Comparison of ENCODE assay signal across 9 mouse cellular contexts in the genomic region with DNA sequence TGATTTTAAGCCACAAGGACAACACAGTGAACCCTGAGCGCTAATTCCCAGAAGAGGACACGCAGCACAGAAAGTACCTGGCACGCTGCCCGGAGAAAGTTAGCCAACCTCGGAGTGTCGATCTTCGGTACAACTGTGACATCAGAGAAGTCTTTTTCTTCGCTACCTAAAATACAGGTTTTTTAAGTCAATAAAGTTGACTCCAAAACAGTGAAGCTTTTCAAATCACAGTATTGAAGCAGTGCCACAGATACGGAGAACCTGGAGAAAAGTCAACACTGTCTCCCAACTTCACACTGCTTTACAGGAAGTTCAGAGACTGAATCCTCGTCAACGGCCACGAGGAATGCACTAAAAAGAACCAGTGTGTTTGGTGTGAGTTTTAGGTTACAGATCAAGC. TPM values are rescaled to one million over a fixed set of nuclear protein-coding genes. Genes with fewer than 3 reads are reported as not detected.
A peak's percentile ranks its signal among the peaks of the same experiment; 100 is the strongest.
DNase-seq lines count a peak whose midpoint lies in the region; ATAC-seq and TF ChIP-seq lines count a peak whose summit lies in the region.
"Had no signal": no experiment of that assay in that cellular context is flagged by ENCODE, and none has a peak within 500 bp of the region (broad histone marks: within the 10 kb centered on the region; RNA-seq: fewer than 3 reads in every experiment).

No protein-coding gene starts in this region.

- no peak overlapping the region for H3K9ac ChIP-seq in midbrain, embryonic 14.5 days (replicated peaks; ENCODE audit: low read length)
- no peak overlapping the region for H3K9ac ChIP-seq in midbrain, embryonic 15.5 days
- no peak overlapping the region for H3K9ac ChIP-seq in heart, postnatal 0 days (replicated peaks; ENCODE audit: low read depth, low read length)
- H3K9ac ChIP-seq in forebrain, embryonic 12.5 days: no peak overlapping the region
- H3K9ac ChIP-seq: limb, embryonic 12.5 days had no signal

- H3K36me3 ChIP-seq in midbrain, embryonic 14.5 days (ENCODE audit: control insufficient read depth, insufficient read depth, low read length): peaks cover 8% of the 10 kb centered on the region; the same call in 1 of the 2 replicates
- peaks cover 3% of the 10 kb centered on the region; the same call in 1 of the 2 replicates for H3K36me3 ChIP-seq in midbrain, embryonic 15.5 days (replicated peaks)
- no peaks in the 10 kb centered on the region for H3K36me3 ChIP-seq in heart, postnatal 0 days (replicated peaks; ENCODE audit: control insufficient read depth, insufficient read depth, low read length)
- H3K36me3 ChIP-seq in forebrain, embryonic 12.5 days (replicated peaks): 0 out of 2 replicates have a peak, but pooled peaks cover 5% of the 10 kb centered on the region
- H3K36me3 ChIP-seq in midbrain, embryonic 10.5 days: 0 out of 2 replicates have a peak, but pooled peaks cover 6% of the 10 kb centered on the region

- no peak overlapping the region for H3K27ac ChIP-seq in midbrain, embryonic 14.5 days (replicated peaks; ENCODE audit: low read depth, low read length)
- no peak overlapping the region for H3K27ac ChIP-seq in midbrain, embryonic 15.5 days
- peak overlapping the region; percentile 93 for H3K27ac ChIP-seq in brown adipose tissue, adult 24 weeks (replicated peaks; ENCODE audit: low read depth, low read length)
- H3K27ac ChIP-seq in heart, postnatal 0 days (ENCODE audit: low read depth): peak overlapping the region; percentile 57
- no peak overlapping the region for H3K27ac ChIP-seq in forebrain, embryonic 12.5 days
- no peak overlapping the region for H3K27ac ChIP-seq in midbrain, embryonic 10.5 days (replicated peaks)
- H3K27ac ChIP-seq: limb, embryonic 12.5 days had no signal

- TF ChIP-seq EP300 in heart, postnatal 0 days (IDR thresholded peaks at IDR 0.05; ENCODE audit: low read depth): no peak

- H3K4me1 ChIP-seq in midbrain, embryonic 14.5 days (ENCODE audit: control insufficient read depth, insufficient read depth, low read length): no peaks in the 10 kb centered on the region
- H3K4me1 ChIP-seq in midbrain, embryonic 15.5 days: no peaks in the 10 kb centered on the region
- peaks cover 4% of the 10 kb centered on the region; the same call in 1 of the 2 replicates for H3K4me1 ChIP-seq in brown adipose tissue, adult 24 weeks (ENCODE audit: control insufficient read depth, insufficient read depth, insufficient read length, low read length)
- no peaks in the 10 kb centered on the region for H3K4me1 ChIP-seq in heart, postnatal 0 days (ENCODE audit: control insufficient read depth, insufficient read depth)
- no peaks in the 10 kb centered on the region for H3K4me1 ChIP-seq in forebrain, embryonic 12.5 days
- no peaks in the 10 kb centered on the region for H3K4me1 ChIP-seq in midbrain, embryonic 10.5 days
- H3K4me1 ChIP-seq: limb, embryonic 12.5 days had no signal

- no peak for ATAC-seq in midbrain, embryonic 14.5 days (ENCODE audit: low FRiP score, low TSS enrichment)
- ATAC-seq in midbrain, embryonic 15.5 days (replicated peaks): no peak
- no peak for ATAC-seq in heart, postnatal 0 days (ENCODE audit: insufficient read depth, low read depth)
- ATAC-seq in forebrain, embryonic 12.5 days (ENCODE audit: low FRiP score): no peak

- no peak for TF ChIP-seq CTCF in heart, postnatal 0 days (IDR thresholded peaks at IDR 0.05; ENCODE audit: low read depth)

- DNase-seq in midbrain, embryonic 14.5 days: peak; percentile 16
- DNase-seq in heart, postnatal 0 days (ENCODE audit: low spot score): peak; percentile 66
- peak; percentile 87 for DNase-seq in lung, postnatal 25 days (ENCODE audit: low spot score)
- DNase-seq in neural tube, embryonic 10.5 days (ENCODE audit: extremely low spot score, low spot score): no peak
- no peak for DNase-seq in midbrain, embryonic 10.5 days (ENCODE audit: low spot score)

- H3K9me3 ChIP-seq in midbrain, embryonic 14.5 days (ENCODE audit: control insufficient read depth, low read length): no peaks in the 10 kb centered on the region
- no peaks in the 10 kb centered on the region for H3K9me3 ChIP-seq in midbrain, embryonic 15.5 days
- no peaks in the 10 kb centered on the region for H3K9me3 ChIP-seq in heart, postnatal 0 days (replicated peaks; ENCODE audit: control insufficient read depth, low read length)
- H3K9me3 ChIP-seq in forebrain, embryonic 12.5 days: no peaks in the 10 kb centered on the region
- H3K9me3 ChIP-seq in midbrain, embryonic 10.5 days (replicated peaks): no peaks in the 10 kb centered on the region
- H3K9me3 ChIP-seq: limb, embryonic 12.5 days had no signal

- no peak overlapping the region for H3K4me3 ChIP-seq in midbrain, embryonic 14.5 days (replicated peaks; ENCODE audit: low read depth, low read length)
- H3K4me3 ChIP-seq in midbrain, embryonic 15.5 days: no peak overlapping the region
- H3K4me3 ChIP-seq in brown adipose tissue, adult 24 weeks (ENCODE audit: insufficient read depth, low read depth, low read length): peak overlapping the region; percentile 47
- H3K4me3 ChIP-seq in heart, postnatal 0 days (ENCODE audit: low read depth, low read length): 0 out of 2 replicates have a peak overlapping the region, but pooled peaks have one; percentile 6
- no peak overlapping the region for H3K4me3 ChIP-seq in forebrain, embryonic 12.5 days (replicated peaks)
- H3K4me3 ChIP-seq in midbrain, embryonic 10.5 days: no peak overlapping the region
- H3K4me3 ChIP-seq: limb, embryonic 12.5 days had no signal

- WGBS in midbrain, embryonic 14.5 days: 80% methylated on average over 12 of the region's 12 CpGs
- 78% methylated on average over 12 of the region's 12 CpGs for WGBS in midbrain, embryonic 15.5 days
- 28% methylated on average over 12 of the region's 12 CpGs for WGBS in heart, postnatal 0 days
- WGBS in forebrain, embryonic 12.5 days: 87% methylated on average over 12 of the region's 12 CpGs
- WGBS in midbrain, embryonic 10.5 days: 93% methylated on average over 12 of the region's 12 CpGs

- H3K27me3 ChIP-seq in midbrain, embryonic 14.5 days (ENCODE audit: control insufficient read depth, insufficient read depth, low read length): no peaks in the 10 kb centered on the region
- no peaks in the 10 kb centered on the region for H3K27me3 ChIP-seq in midbrain, embryonic 15.5 days (replicated peaks)
- no peaks in the 10 kb centered on the region for H3K27me3 ChIP-seq in heart, postnatal 0 days (ENCODE audit: control insufficient read depth, insufficient read depth, low read length)
- no peaks in the 10 kb centered on the region for H3K27me3 ChIP-seq in forebrain, embryonic 12.5 days
- H3K27me3 ChIP-seq in midbrain, embryonic 10.5 days (ENCODE audit: low read depth, poor library complexity, severe bottlenecking): no peaks in the 10 kb centered on the region
- H3K27me3 ChIP-seq: limb, embryonic 12.5 days had no signal

- no peak overlapping the region for H3K4me2 ChIP-seq in midbrain, embryonic 14.5 days (ENCODE audit: low read length)
- no peak overlapping the region for H3K4me2 ChIP-seq in midbrain, embryonic 15.5 days
- peak overlapping the region; percentile 51 for H3K4me2 ChIP-seq in heart, postnatal 0 days (ENCODE audit: low read depth, low read length)
- no peak overlapping the region for H3K4me2 ChIP-seq in forebrain, embryonic 12.5 days
- H3K4me2 ChIP-seq: limb, embryonic 12.5 days had no signal

RNA-seq across cellular contexts. Expression of gene Wdr60, which starts 31.2 kb away (rescaled TPM):
- polyA plus RNA-seq in midbrain, embryonic 14.5 days (2014; fragmentation: Nextera tagmentation; extraction: Ambion mirVana): 15.9 and 17.9 TPM in 2 replicates
- 22.6 and 24.5 TPM in 2 replicates for polyA plus RNA-seq in midbrain, embryonic 15.5 days (2015; fragmentation: Nextera tagmentation; extraction: Ambion mirVana)
- 6.7 and 7.9 TPM in 2 replicates for polyA plus RNA-seq in brown adipose tissue, adult 24 weeks (2012; ENCODE audit: insufficient read depth, insufficient read length, missing spikeins)
- 1.5 TPM in 1 of 2 replicates, not detected in the other for total RNA-seq in heart, postnatal 0 days (2014; rRNA removed; ENCODE audit: low replicate concordance)
- 3.1 and 3.5 TPM in 2 replicates for polyA plus RNA-seq in heart, postnatal 0 days (2015; fragmentation: Nextera tagmentation; extraction: Ambion mirVana)
- 20.3 and 21.7 TPM in 2 replicates for polyA plus RNA-seq in forebrain, embryonic 12.5 days (2016; fragmentation: Nextera tagmentation; extraction: Ambion mirVana)
- 13.1 and 17.0 TPM in 2 replicates for polyA plus RNA-seq in midbrain, embryonic 10.5 days (2016; fragmentation: Nextera tagmentation; extraction: Ambion mirVana)

RNA-seq across cellular contexts. Expression of gene Gm11027, which starts 43.6 kb away (rescaled TPM):
- not detected in 2 replicates for polyA plus RNA-seq in midbrain, embryonic 14.5 days (2014; fragmentation: Nextera tagmentation; extraction: Ambion mirVana)
- not detected in 2 replicates for polyA plus RNA-seq in midbrain, embryonic 15.5 days (2015; fragmentation: Nextera tagmentation; extraction: Ambion mirVana)
- not detected in 2 replicates for polyA plus RNA-seq in brown adipose tissue, adult 24 weeks (2012; ENCODE audit: insufficient read depth, insufficient read length, missing spikeins)
- total RNA-seq in heart, postnatal 0 days (2014; rRNA removed; ENCODE audit: low replicate concordance): not detected in 2 replicates
- not detected in 2 replicates for polyA plus RNA-seq in heart, postnatal 0 days (2015; fragmentation: Nextera tagmentation; extraction: Ambion mirVana)
- polyA plus RNA-seq in forebrain, embryonic 12.5 days (2016; fragmentation: Nextera tagmentation; extraction: Ambion mirVana): not detected in 2 replicates
- not detected in 2 replicates for polyA plus RNA-seq in midbrain, embryonic 10.5 days (2016; fragmentation: Nextera tagmentation; extraction: Ambion mirVana)
- polyA plus RNA-seq: limb, embryonic 12.5 days had no signal

RNA-seq across cellular contexts. Expression of gene Esyt2, which starts 49.4 kb away (rescaled TPM):
- polyA plus RNA-seq in midbrain, embryonic 14.5 days (2014; fragmentation: Nextera tagmentation; extraction: Ambion mirVana): 13.3 and 18.5 TPM in 2 replicates
- polyA plus RNA-seq in midbrain, embryonic 15.5 days (2015; fragmentation: Nextera tagmentation; extraction: Ambion mirVana): 11.4 and 12.1 TPM in 2 replicates
- 28.8 and 46.9 TPM in 2 replicates for polyA plus RNA-seq in brown adipose tissue, adult 24 weeks (2012; ENCODE audit: insufficient read depth, insufficient read length, missing spikeins)
- 32.2 and 33.7 TPM in 2 replicates for total RNA-seq in heart, postnatal 0 days (2014; rRNA removed; ENCODE audit: low replicate concordance)
- 7.4 TPM in 2 replicates for polyA plus RNA-seq in heart, postnatal 0 days (2015; fragmentation: Nextera tagmentation; extraction: Ambion mirVana)
- 17.2 and 17.3 TPM in 2 replicates for polyA plus RNA-seq in forebrain, embryonic 12.5 days (2016; fragmentation: Nextera tagmentation; extraction: Ambion mirVana)
- 12.3 and 13.7 TPM in 2 replicates for polyA plus RNA-seq in midbrain, embryonic 10.5 days (2016; fragmentation: Nextera tagmentation; extraction: Ambion mirVana)

Comparison
In these comparisons a context has a peak if more than half of its experiments do, and no peak if none do; other contexts are left out.
1. DNase-seq: peak in midbrain, embryonic 14.5 days (single experiment), heart, postnatal 0 days (single experiment) and lung, postnatal 25 days (single experiment); none in neural tube, embryonic 10.5 days (single experiment) and midbrain, embryonic 10.5 days (single experiment).
2. H3K27ac ChIP-seq: peak in brown adipose tissue, adult 24 weeks (single experiment) and heart, postnatal 0 days (single experiment); none in midbrain, embryonic 14.5 days (single experiment), midbrain, embryonic 15.5 days (single experiment), forebrain, embryonic 12.5 days (single experiment) and midbrain, embryonic 10.5 days (single experiment).
3. H3K4me3 ChIP-seq: peak in brown adipose tissue, adult 24 weeks (single experiment) and heart, postnatal 0 days (single experiment); none in midbrain, embryonic 14.5 days (single experiment), midbrain, embryonic 15.5 days (single experiment), forebrain, embryonic 12.5 days (single experiment) and midbrain, embryonic 10.5 days (single experiment).